Mouse (Mus musculus) embryonic facial prominence, embryonic 12.5 days (tissue): ENCODE data around the gene Slc10a7. TPM values are rescaled to one million over a fixed set of nuclear protein-coding genes. Genes with fewer than 3 reads are reported as not detected.
A peak's percentile ranks its signal among the peaks of the same experiment; 100 is the strongest.
"Not testable (repeated sequence)": the region's sequence is repeated elsewhere in the genome, so short reads cannot be mapped to it uniquely, and the experiment has no call there.

Source experiments
- ATAC-seq: fragments of 200-750 bp; cut with Nextera tagmentation; 2 replicates; pipeline ENCODE4 v1.8.0; 2017; ENCODE audit not compliant: insufficient number of reproducible peaks, insufficient read depth, low FRiP score, low TSS enrichment
- H3K27ac ChIP-seq: fragments of 300-500 bp; sonication (generic); 2 replicates; pipeline ENCODE4 v1.5.1; 2016; ENCODE audit warnings: mild to moderate bottlenecking
- H3K27me3 ChIP-seq: fragments of 300-500 bp; sonication (generic); 2 replicates; pipeline ENCODE4 v1.6.1; 2016; ENCODE audit warnings: mild to moderate bottlenecking, moderate library complexity
- H3K36me3 ChIP-seq: fragments of 300-500 bp; sonication (generic); 2 replicates; pipeline ENCODE4 v1.6.1; 2016; ENCODE audit warnings: mild to moderate bottlenecking
- H3K4me1 ChIP-seq: fragments of 300-500 bp; sonication (generic); 2 replicates; pipeline ENCODE4 v1.6.1; 2016
- H3K4me2 ChIP-seq: fragments of 300-500 bp; sonication (generic); replicated peaks from 2 replicates; pipeline ENCODE4 v1.6.1; 2016; ENCODE audit warnings: mild to moderate bottlenecking, moderate library complexity
- H3K4me3 ChIP-seq: fragments of 300-500 bp; sonication (generic); 2 replicates; pipeline ENCODE4 v1.5.1; 2016; ENCODE audit warnings: mild to moderate bottlenecking
- H3K9ac ChIP-seq: fragments of 300-500 bp; sonication (generic); 2 replicates; pipeline ENCODE4 v1.6.1; 2016; ENCODE audit warnings: mild to moderate bottlenecking, moderate library complexity
- H3K9me3 ChIP-seq: fragments of 300-500 bp; sonication (generic); 2 replicates; pipeline ENCODE4 v1.6.1; 2016; ENCODE audit warnings: mild to moderate bottlenecking, moderate library complexity
- WGBS: fragments of 180-500 bp; shearing (Covaris S2); methylation state at CpG from one replicate; pipeline ENCODE4 v1.1.7; 2016; 5-methylcytosine and 5-hydroxymethylcytosine counted together
- polyA plus RNA-seq: library from polyadenylated mRNA; unstranded; fragments of >200 nt; fragmentation: Nextera tagmentation; extraction: Ambion mirVana; gene quantifications from 2 replicates; pipeline ENCODE4 v1.2.1, GENCODE M21; 2016

Gene Slc10a7
- polyA plus RNA-seq: 17.1 and 20.3 TPM in 2 replicates

GRCm38 (mm10) chr8:78509273-78510031 lies at the start of gene Slc10a7:
Gene Slc10a7 (plus strand): TSS chr8:78509346.
- peak within 1 kb of the TSS; percentile 95 for H3K27ac ChIP-seq
- peak within 1 kb of the TSS; percentile 94 for H3K4me3 ChIP-seq
- peaks cover 5% of the 10 kb centered on the region; the same call in 1 of the 2 replicates for H3K9me3 ChIP-seq
- H3K9ac ChIP-seq: peak within 1 kb of the TSS; percentile 98
- peak; percentile 93 for ATAC-seq
- H3K4me1 ChIP-seq: peaks cover 8% of the 10 kb centered on the region; the same call in 1 of the 2 replicates
- no peaks in the 10 kb centered on the region for H3K27me3 ChIP-seq
- peaks cover 19% of the 10 kb centered on the region for H3K36me3 ChIP-seq
- whole genome bisulfite sequencing: under 1% methylated on average over 51 of the region's 51 CpGs
- H3K4me2 ChIP-seq: peak within 1 kb of the TSS; percentile 61

- H3K4me1 ChIP-seq: no peaks in the 10 kb centered on the region
- 80% methylated on average over 2 of the region's 2 CpGs for WGBS
- 0 out of 2 replicates have a peak, but pooled peaks cover 5% of the 10 kb centered on the region for H3K9me3 ChIP-seq
- no peak overlapping the region for H3K4me3 ChIP-seq
- H3K27ac ChIP-seq: no peak overlapping the region
- H3K36me3 ChIP-seq: no peaks in the 10 kb centered on the region
- no peak overlapping the region for H3K4me2 ChIP-seq
- H3K27me3 ChIP-seq: no peaks in the 10 kb centered on the region
- ATAC-seq: no peak
- H3K9ac ChIP-seq: no peak overlapping the region
Measured at GRCm38 (mm10) chr8:78463941-78464340, 45.2 kb upstream of the Slc10a7 start.

- 90% methylated on average over 2 of the region's 2 CpGs for WGBS
- no peak overlapping the region for H3K4me3 ChIP-seq
- no peak overlapping the region for H3K27ac ChIP-seq
- no peak overlapping the region for H3K9ac ChIP-seq
- H3K4me1 ChIP-seq: no peaks in the 10 kb centered on the region
- H3K27me3 ChIP-seq: no peaks in the 10 kb centered on the region
- no peaks in the 10 kb centered on the region for H3K36me3 ChIP-seq
- no peak for ATAC-seq
- 0 out of 2 replicates have a peak, but pooled peaks cover 5% of the 10 kb centered on the region for H3K9me3 ChIP-seq
- H3K4me2 ChIP-seq: no peak overlapping the region
Measured at GRCm38 (mm10) chr8:78467889-78468288, 41.3 kb upstream of the Slc10a7 start.

GRCm38 (mm10) chr8:78477051-78477829 lies 31.9 kb upstream of the Slc10a7 start:
- no peaks in the 10 kb centered on the region for H3K27me3 ChIP-seq
- 34% methylated on average over 6 of the region's 6 CpGs for WGBS
- H3K9ac ChIP-seq: no peak overlapping the region
- H3K9me3 ChIP-seq: no peaks in the 10 kb centered on the region
- H3K27ac ChIP-seq: no peak overlapping the region
- no peaks in the 10 kb centered on the region for H3K4me1 ChIP-seq
- no peak overlapping the region for H3K4me2 ChIP-seq
- no peak overlapping the region for H3K4me3 ChIP-seq
- no peaks in the 10 kb centered on the region for H3K36me3 ChIP-seq
- no peak for ATAC-seq

GRCm38 (mm10) chr8:78489733-78490132 lies 19.4 kb upstream of the Slc10a7 start:
- H3K4me3 ChIP-seq: no peak overlapping the region
- WGBS: 82% methylated on average over 3 of the region's 3 CpGs
- H3K27me3 ChIP-seq: no peaks in the 10 kb centered on the region
- H3K4me2 ChIP-seq: no peak overlapping the region
- no peaks in the 10 kb centered on the region for H3K9me3 ChIP-seq
- no peak overlapping the region for H3K9ac ChIP-seq
- H3K36me3 ChIP-seq: no peaks in the 10 kb centered on the region
- no peak for ATAC-seq
- no peaks in the 10 kb centered on the region for H3K4me1 ChIP-seq
- H3K27ac ChIP-seq: no peak overlapping the region

- H3K4me2 ChIP-seq: no peak overlapping the region
- H3K36me3 ChIP-seq: no peaks in the 10 kb centered on the region
- H3K4me1 ChIP-seq: no peaks in the 10 kb centered on the region
- ATAC-seq: no peak
- 39% methylated on average over 2 of the region's 2 CpGs for WGBS
- no peak overlapping the region for H3K4me3 ChIP-seq
- H3K9ac ChIP-seq: no peak overlapping the region
- H3K27me3 ChIP-seq: no peaks in the 10 kb centered on the region
- H3K27ac ChIP-seq: no peak overlapping the region
- H3K9me3 ChIP-seq: no peaks in the 10 kb centered on the region
Measured at GRCm38 (mm10) chr8:78493031-78493430, 16.1 kb upstream of the Slc10a7 start.

- H3K36me3 ChIP-seq, H3K27ac ChIP-seq, H3K9me3 ChIP-seq, H3K4me2 ChIP-seq, H3K9ac ChIP-seq, H3K27me3 ChIP-seq, ATAC-seq, H3K4me3 ChIP-seq, H3K4me1 ChIP-seq: not testable (repeated sequence)
- 96% methylated on average over 3 of the region's 3 CpGs for WGBS
Measured at GRCm38 (mm10) chr8:78496273-78496672, 12.9 kb upstream of the Slc10a7 start.

- H3K4me1 ChIP-seq: 0 out of 2 replicates have a peak, but pooled peaks cover 4% of the 10 kb centered on the region
- WGBS: 74% methylated on average over 2 of the region's 2 CpGs
- no peak for ATAC-seq
- no peaks in the 10 kb centered on the region for H3K27me3 ChIP-seq
- no peak overlapping the region for H3K27ac ChIP-seq
- H3K9ac ChIP-seq: no peak overlapping the region
- H3K4me2 ChIP-seq: no peak overlapping the region
- peaks cover 33% of the 10 kb centered on the region for H3K36me3 ChIP-seq
- H3K4me3 ChIP-seq: no peak overlapping the region
- peaks cover 5% of the 10 kb centered on the region; the same call in 1 of the 2 replicates for H3K9me3 ChIP-seq
Measured at GRCm38 (mm10) chr8:78502706-78503105, 6.4 kb upstream of the Slc10a7 start.

GRCm38 (mm10) chr8:78507979-78508718 lies 997 bp upstream of the Slc10a7 start:
- Histone ChIP-seq H3K27ac (peak overlapping the region; percentile 95), H3K9me3 (peaks cover 5% of the 10 kb centered on the region; the same call in 1 of the 2 replicates), H3K4me2 (peak overlapping the region; percentile 61), H3K4me3 (peak overlapping the region; percentile 94), H3K4me1 (peaks cover 8% of the 10 kb centered on the region; the same call in 1 of the 2 replicates), H3K36me3 (peaks cover 31% of the 10 kb centered on the region), H3K9ac (peak overlapping the region; percentile 98), H3K27me3 (no peaks in the 10 kb centered on the region)
- peak; percentile 42 for ATAC-seq
- WGBS: under 1% methylated on average over 36 of the region's 38 CpGs

- peaks cover 5% of the 10 kb centered on the region; the same call in 1 of the 2 replicates for H3K9me3 ChIP-seq
- peak within 1 kb of the TSS; percentile 95 for H3K27ac ChIP-seq
- under 1% methylated on average over 69 of the region's 70 CpGs for WGBS
- H3K4me3 ChIP-seq: peak within 1 kb of the TSS; percentile 94
- peaks cover 8% of the 10 kb centered on the region; the same call in 1 of the 2 replicates for H3K4me1 ChIP-seq
- H3K4me2 ChIP-seq: peak within 1 kb of the TSS; percentile 61
- peaks cover 26% of the 10 kb centered on the region for H3K36me3 ChIP-seq
- peak within 1 kb of the TSS; percentile 98 for H3K9ac ChIP-seq
- peak; percentile 90 for ATAC-seq
- H3K27me3 ChIP-seq: no peaks in the 10 kb centered on the region
Measured at GRCm38 (mm10) chr8:78508719-78509272, 350 bp upstream of the Slc10a7 start, which contains the start of gene Rbmxl1. Gene Rbmxl1 (minus strand): TSS chr8:78508898.

- H3K4me2 ChIP-seq: peak overlapping the region; percentile 61
- peak overlapping the region; percentile 94 for H3K4me3 ChIP-seq
- no peak for ATAC-seq
- peaks cover 8% of the 10 kb centered on the region; the same call in 1 of the 2 replicates for H3K4me1 ChIP-seq
- under 1% methylated on average over 11 of the region's 11 CpGs for WGBS
- H3K9ac ChIP-seq: peak overlapping the region; percentile 98
- no peak overlapping the region for H3K27ac ChIP-seq
- H3K27me3 ChIP-seq: no peaks in the 10 kb centered on the region
- H3K36me3 ChIP-seq: peaks cover 13% of the 10 kb centered on the region
- peaks cover 5% of the 10 kb centered on the region; the same call in 1 of the 2 replicates for H3K9me3 ChIP-seq
Measured at GRCm38 (mm10) chr8:78510094-78510493, 948 bp downstream of the Slc10a7 start.
